Mouse (Mus musculus): Measurements from ENCODE around the gene Nop14. TPM values are rescaled to one million over a fixed set of nuclear protein-coding genes. Genes with fewer than 3 reads are reported as not detected.
A peak's percentile ranks its signal among the peaks of the same experiment; 100 is the strongest.

Gene Nop14
- 19.7 and 20.6 TPM in 2 replicates for polyA plus RNA-seq (2015; fragmentation: Nextera tagmentation; extraction: Ambion mirVana)

DNA sequence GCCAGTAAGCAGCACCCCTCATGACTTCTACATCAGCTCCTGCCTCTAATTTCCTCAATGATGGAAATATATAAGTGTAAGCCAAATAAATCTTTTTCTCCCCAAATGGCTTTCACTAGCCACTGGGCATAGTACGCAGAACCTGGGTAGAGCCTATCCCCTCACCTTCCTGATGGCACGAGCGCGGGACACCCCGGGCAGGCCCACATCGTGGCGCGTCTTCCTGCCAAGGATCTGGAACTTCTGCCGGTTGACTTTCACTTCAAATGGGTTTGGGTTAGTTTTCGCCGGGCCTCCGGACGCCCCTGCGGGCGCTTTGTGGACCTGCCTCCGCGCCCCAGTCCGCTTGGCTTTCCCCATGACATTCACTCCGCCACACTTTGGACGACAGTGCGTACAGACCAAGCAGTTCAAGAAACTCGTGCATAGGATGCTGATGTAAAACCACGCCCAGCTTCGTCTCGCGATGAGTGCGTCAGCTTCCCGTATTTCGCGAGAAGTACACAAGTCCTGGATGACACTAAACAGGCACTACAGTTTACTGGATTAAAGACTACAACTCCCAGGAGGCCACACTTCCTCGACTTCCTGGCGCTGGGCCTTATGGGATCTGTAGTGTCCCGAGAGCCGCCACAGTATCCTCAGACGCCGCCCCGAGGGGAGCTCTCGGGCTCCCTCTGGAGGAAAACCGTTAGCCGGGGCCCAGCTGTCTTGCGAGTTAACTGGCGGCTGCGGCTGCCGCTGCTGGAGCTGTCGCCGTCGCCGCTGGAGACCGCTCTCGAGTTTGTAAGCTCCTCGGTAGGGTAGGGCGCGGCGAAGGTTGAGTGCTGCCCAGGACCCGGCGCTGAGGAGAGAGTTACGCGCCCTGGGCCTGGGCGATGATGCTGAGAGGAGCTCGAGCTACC is at the start of gene Nop14, which contains the start of gene Grk4:
Gene Nop14, minus strand, starts transcription at position 463 of the 905 bp plus-strand sequence.
Gene Grk4, plus strand, starts transcription at position 694 of the 905 bp plus-strand sequence.
- peaks cover 9% of the 10 kb centered on the region; the same call in 1 of the 2 replicates for H3K36me3 ChIP-seq (ENCODE audit: control insufficient read depth, insufficient read depth, low read length)

GRCm38 (mm10) chr5:34708436-34708835 is 48.5 kb upstream of the Nop14 start:
- no peak for ATAC-seq
- Histone ChIP-seq H3K27me3 (ENCODE audit: control insufficient read depth, insufficient read depth, low read depth, low read length) (no peaks in the 10 kb centered on the region), H3K27ac (ENCODE audit: low read length) (no peak overlapping the region), H3K9ac (ENCODE audit: low read depth, low read length) (no peak overlapping the region), H3K4me2 (ENCODE audit: low read length) (no peak overlapping the region), H3K9me3 (replicated peaks; ENCODE audit: control insufficient read depth, low read length, poor library complexity, severe bottlenecking) (no peaks in the 10 kb centered on the region), H3K4me3 (ENCODE audit: low read depth, low read length) (no peak overlapping the region), H3K36me3 (ENCODE audit: control insufficient read depth, insufficient read depth, low read length) (no peaks in the 10 kb centered on the region), H3K4me1 (ENCODE audit: control insufficient read depth, insufficient read depth, low read length) (no peaks in the 10 kb centered on the region)
- 94% methylated on average over 1 of the region's 1 CpGs for WGBS

More for the DNA sequence above, at the start of gene Nop14, which contains the start of gene Grk4:
- Histone ChIP-seq H3K27ac (ENCODE audit: low read length) (peak within 1 kb of the TSS; percentile 82), H3K4me2 (ENCODE audit: low read length) (peak within 1 kb of the TSS; percentile 65), H3K9me3 (replicated peaks; ENCODE audit: control insufficient read depth, low read length, poor library complexity, severe bottlenecking) (no peaks in the 10 kb centered on the region), H3K4me1 (ENCODE audit: control insufficient read depth, insufficient read depth, low read length) (peaks cover 8% of the 10 kb centered on the region), H3K27me3 (ENCODE audit: control insufficient read depth, insufficient read depth, low read depth, low read length) (no peaks in the 10 kb centered on the region), H3K4me3 (ENCODE audit: low read depth, low read length) (peak within 1 kb of the TSS; percentile 59), H3K9ac (ENCODE audit: low read depth, low read length) (peak within 1 kb of the TSS; percentile 73)
- peak; percentile 100 for ATAC-seq
- under 1% methylated on average over 60 of the region's 60 CpGs for WGBS

DNA sequence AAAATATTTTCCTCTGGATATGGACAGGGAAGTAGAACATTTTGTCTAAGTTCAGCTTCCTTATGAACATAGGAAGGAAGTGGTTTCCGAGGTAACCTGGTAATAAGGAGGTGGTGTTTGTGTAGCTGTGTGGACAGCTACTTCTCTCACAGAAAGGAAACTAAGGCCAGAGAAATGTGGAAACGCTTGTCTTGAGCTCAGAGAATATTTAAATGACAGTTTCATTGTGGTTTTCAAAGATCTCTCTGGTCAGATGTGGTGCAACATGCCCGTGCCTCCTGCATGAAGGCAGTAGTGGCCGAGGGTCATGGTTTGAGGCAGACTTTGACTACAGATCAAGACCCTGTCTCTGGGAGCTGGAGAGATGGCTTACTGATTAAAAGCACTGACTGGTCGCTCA is 35.6 kb upstream of the Nop14 start:
- Histone ChIP-seq H3K4me1 (ENCODE audit: control insufficient read depth, insufficient read depth, low read length) (no peaks in the 10 kb centered on the region), H3K27ac (ENCODE audit: low read length) (no peak overlapping the region), H3K36me3 (ENCODE audit: control insufficient read depth, insufficient read depth, low read length) (no peaks in the 10 kb centered on the region), H3K27me3 (ENCODE audit: control insufficient read depth, insufficient read depth, low read depth, low read length) (no peaks in the 10 kb centered on the region), H3K9ac (ENCODE audit: low read depth, low read length) (no peak overlapping the region), H3K4me3 (ENCODE audit: low read depth, low read length) (no peak overlapping the region), H3K4me2 (ENCODE audit: low read length) (no peak overlapping the region), H3K9me3 (replicated peaks; ENCODE audit: control insufficient read depth, low read length, poor library complexity, severe bottlenecking) (no peaks in the 10 kb centered on the region)
- no peak for ATAC-seq
- WGBS: 79% methylated on average over 5 of the region's 5 CpGs

DNA sequence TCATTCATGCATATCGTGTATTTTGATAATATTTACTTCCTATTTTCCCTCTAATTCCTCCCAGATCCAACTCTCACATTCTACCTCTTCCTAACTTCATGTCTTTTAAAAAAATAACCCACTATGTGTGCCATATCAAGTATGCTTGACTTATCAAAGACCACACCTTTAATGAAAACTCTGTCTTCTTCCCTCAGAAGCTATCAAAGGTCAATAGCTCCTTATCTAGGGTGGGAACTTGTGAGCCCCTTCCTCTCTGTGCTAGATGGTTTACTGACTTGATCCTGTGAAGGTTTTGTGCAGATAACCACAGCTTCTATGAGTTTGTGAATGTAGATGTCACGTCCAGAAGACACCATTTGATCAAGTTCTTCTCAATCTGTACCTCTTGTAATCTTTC is 32.8 kb upstream of the Nop14 start:
- H3K4me2 ChIP-seq (ENCODE audit: low read length): no peak overlapping the region
- WGBS: 74% methylated on average over 2 of the region's 2 CpGs

GRCm38 (mm10) chr5:34689868-34690267 is 29.9 kb upstream of the Nop14 start:
- H3K4me1 ChIP-seq (ENCODE audit: control insufficient read depth, insufficient read depth, low read length): no peaks in the 10 kb centered on the region
- no peak overlapping the region for H3K9ac ChIP-seq (ENCODE audit: low read depth, low read length)
- no peak overlapping the region for H3K4me3 ChIP-seq (ENCODE audit: low read depth, low read length)
- no peaks in the 10 kb centered on the region for H3K36me3 ChIP-seq (ENCODE audit: control insufficient read depth, insufficient read depth, low read length)
- H3K27ac ChIP-seq (ENCODE audit: low read length): no peak overlapping the region
- no peaks in the 10 kb centered on the region for H3K27me3 ChIP-seq (ENCODE audit: control insufficient read depth, insufficient read depth, low read depth, low read length)
- H3K9me3 ChIP-seq (replicated peaks; ENCODE audit: control insufficient read depth, low read length, poor library complexity, severe bottlenecking): no peaks in the 10 kb centered on the region
- 94% methylated on average over 1 of the region's 1 CpGs for WGBS
- ATAC-seq: no peak
- H3K4me2 ChIP-seq (ENCODE audit: low read length): no peak overlapping the region

More for the DNA sequence above, 32.8 kb upstream of the Nop14 start:
- Histone ChIP-seq H3K4me1 (ENCODE audit: control insufficient read depth, insufficient read depth, low read length) (no peaks in the 10 kb centered on the region), H3K36me3 (ENCODE audit: control insufficient read depth, insufficient read depth, low read length) (no peaks in the 10 kb centered on the region), H3K4me3 (ENCODE audit: low read depth, low read length) (no peak overlapping the region), H3K9ac (ENCODE audit: low read depth, low read length) (no peak overlapping the region), H3K9me3 (replicated peaks; ENCODE audit: control insufficient read depth, low read length, poor library complexity, severe bottlenecking) (no peaks in the 10 kb centered on the region), H3K27me3 (ENCODE audit: control insufficient read depth, insufficient read depth, low read depth, low read length) (no peaks in the 10 kb centered on the region), H3K27ac (ENCODE audit: low read length) (no peak overlapping the region)
- no peak for ATAC-seq

- H3K27ac ChIP-seq (ENCODE audit: low read length): no peak overlapping the region
- H3K36me3 ChIP-seq (ENCODE audit: control insufficient read depth, insufficient read depth, low read length): no peaks in the 10 kb centered on the region
- no peak overlapping the region for H3K4me3 ChIP-seq (ENCODE audit: low read depth, low read length)
- H3K4me1 ChIP-seq (ENCODE audit: control insufficient read depth, insufficient read depth, low read length): no peaks in the 10 kb centered on the region
- ATAC-seq: no peak
- H3K9ac ChIP-seq (ENCODE audit: low read depth, low read length): no peak overlapping the region
- no peaks in the 10 kb centered on the region for H3K9me3 ChIP-seq (replicated peaks; ENCODE audit: control insufficient read depth, low read length, poor library complexity, severe bottlenecking)
- 79% methylated on average over 4 of the region's 4 CpGs for WGBS
- no peaks in the 10 kb centered on the region for H3K27me3 ChIP-seq (ENCODE audit: control insufficient read depth, insufficient read depth, low read depth, low read length)
- H3K4me2 ChIP-seq (ENCODE audit: low read length): no peak overlapping the region
Observed at GRCm38 (mm10) chr5:34670280-34670679, 10.3 kb upstream of the Nop14 start.

- Histone ChIP-seq H3K4me1 (ENCODE audit: control insufficient read depth, insufficient read depth, low read length) (no peaks in the 10 kb centered on the region), H3K36me3 (ENCODE audit: control insufficient read depth, insufficient read depth, low read length) (no peaks in the 10 kb centered on the region), H3K9ac (ENCODE audit: low read depth, low read length) (no peak overlapping the region), H3K4me2 (ENCODE audit: low read length) (no peak overlapping the region), H3K9me3 (replicated peaks; ENCODE audit: control insufficient read depth, low read length, poor library complexity, severe bottlenecking) (no peaks in the 10 kb centered on the region), H3K4me3 (ENCODE audit: low read depth, low read length) (no peak overlapping the region), H3K27me3 (ENCODE audit: control insufficient read depth, insufficient read depth, low read depth, low read length) (no peaks in the 10 kb centered on the region), H3K27ac (ENCODE audit: low read length) (no peak overlapping the region)
- WGBS: 80% methylated on average over 2 of the region's 2 CpGs
- no peak for ATAC-seq
Observed at GRCm38 (mm10) chr5:34669493-34669892, 9.5 kb upstream of the Nop14 start.

GRCm38 (mm10) chr5:34663231-34663630 is 3.3 kb upstream of the Nop14 start:
- Histone ChIP-seq H3K4me3 (ENCODE audit: low read depth, low read length) (no peak overlapping the region), H3K4me1 (ENCODE audit: control insufficient read depth, insufficient read depth, low read length) (peaks cover 8% of the 10 kb centered on the region), H3K27me3 (ENCODE audit: control insufficient read depth, insufficient read depth, low read depth, low read length) (no peaks in the 10 kb centered on the region), H3K9me3 (replicated peaks; ENCODE audit: control insufficient read depth, low read length, poor library complexity, severe bottlenecking) (no peaks in the 10 kb centered on the region), H3K4me2 (ENCODE audit: low read length) (no peak overlapping the region), H3K36me3 (ENCODE audit: control insufficient read depth, insufficient read depth, low read length) (no peaks in the 10 kb centered on the region), H3K27ac (ENCODE audit: low read length) (no peak overlapping the region), H3K9ac (ENCODE audit: low read depth, low read length) (no peak overlapping the region)
- ATAC-seq: no peak
- 97% methylated on average over 2 of the region's 2 CpGs for WGBS

DNA sequence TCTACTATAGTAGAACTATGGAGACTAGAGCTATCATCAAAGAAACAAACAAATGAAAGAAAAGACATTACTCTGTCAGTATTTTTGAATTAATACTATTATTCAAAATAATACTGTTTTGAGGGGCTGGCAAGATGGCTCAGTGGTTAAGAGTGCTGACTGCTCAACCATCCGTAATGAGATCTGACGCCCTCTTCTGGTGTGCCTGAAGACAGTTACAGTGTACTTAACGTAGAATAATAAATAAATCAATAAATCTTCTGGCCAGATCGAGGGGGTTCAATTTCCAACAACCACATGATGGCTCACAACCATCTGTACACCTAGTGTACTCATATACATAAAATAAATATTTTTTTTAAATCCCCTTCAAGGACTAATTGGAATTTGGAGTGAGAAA is 2.0 kb upstream of the Nop14 start:
- 84% methylated on average over 4 of the region's 4 CpGs for WGBS
- no peak for ATAC-seq
- Histone ChIP-seq H3K9ac (ENCODE audit: low read depth, low read length) (no peak overlapping the region), H3K4me3 (ENCODE audit: low read depth, low read length) (no peak overlapping the region), H3K4me2 (ENCODE audit: low read length) (no peak overlapping the region), H3K27me3 (ENCODE audit: control insufficient read depth, insufficient read depth, low read depth, low read length) (no peaks in the 10 kb centered on the region), H3K4me1 (ENCODE audit: control insufficient read depth, insufficient read depth, low read length) (peaks cover 8% of the 10 kb centered on the region), H3K9me3 (replicated peaks; ENCODE audit: control insufficient read depth, low read length, poor library complexity, severe bottlenecking) (no peaks in the 10 kb centered on the region), H3K27ac (ENCODE audit: low read length) (no peak overlapping the region), H3K36me3 (ENCODE audit: control insufficient read depth, insufficient read depth, low read length) (peaks cover 3% of the 10 kb centered on the region; the same call in 1 of the 2 replicates)

All from midbrain, embryonic 16.5 days (tissue).